Mouse (Mus musculus) splenic B cell, adult 2 months (primary cell): ENCODE results near the gene Gm13089.
"Not testable (repeated sequence)": the region's sequence is repeated elsewhere in the genome, so short reads cannot be mapped to it uniquely, and the experiment has no call there.

Source experiments
- DNase-seq: peaks from one replicate; pipeline ENCODE4 v3.0.0-alpha.2; 2011; ENCODE audit warnings: low read depth, low spot score
- H3K27me3 ChIP-seq: 2 replicates; pipeline ENCODE4 v1.6.1; 2012; ENCODE audit warnings: mild to moderate bottlenecking, low read length, moderate library complexity, mixed read lengths; ENCODE audit not compliant: control insufficient read depth, poor library complexity, insufficient read depth, severe bottlenecking
- H3K36me3 ChIP-seq: 2 replicates; pipeline ENCODE4 v1.6.1; 2012; ENCODE audit warnings: mild to moderate bottlenecking, low read length, moderate library complexity, mixed read lengths; ENCODE audit not compliant: control insufficient read depth, poor library complexity, insufficient read depth, severe bottlenecking

The Gm13089 gene

DNA sequence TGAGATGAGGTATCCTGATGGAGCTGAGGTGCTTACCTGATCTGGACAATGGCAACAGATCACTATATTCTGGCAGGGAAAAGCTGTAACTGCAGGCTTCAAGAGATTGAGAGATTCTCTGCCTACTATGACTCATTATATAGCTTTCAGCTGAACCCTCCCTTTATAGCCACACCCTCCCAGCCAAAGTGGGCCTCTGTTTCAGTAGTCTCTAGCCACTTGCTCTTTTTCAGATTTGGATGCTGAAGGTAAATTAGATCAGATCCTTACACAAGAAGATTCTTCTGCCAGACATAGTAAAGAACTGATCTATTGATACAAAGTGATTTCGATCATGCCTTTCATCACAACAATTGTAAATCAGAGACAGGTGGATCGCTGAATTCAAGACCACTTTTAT is at the start of gene Gm13089:
Gene Gm13089 (minus strand): TSS at position 101 of the 400 bp plus-strand sequence.
- no peak for DNase-seq
- no peaks in the 10 kb centered on the region for H3K27me3 ChIP-seq
- H3K36me3 ChIP-seq = no peaks in the 10 kb centered on the region

GRCm38 (mm10) chr4:143719155-143719554 is 16.6 kb upstream of the Gm13089 start, which contains the start of gene Gm13078:
Gm13078 (plus strand) TSS chr4:143719455.
- H3K36me3 ChIP-seq = no peaks in the 10 kb centered on the region
- H3K27me3 ChIP-seq = no peaks in the 10 kb centered on the region

GRCm38 (mm10) chr4:143657146-143657545 is 45.4 kb downstream of the Gm13089 start, which contains the start of gene Gm13088:
Gm13088 (minus strand) TSS chr4:143657246.
- H3K27me3 ChIP-seq, H3K36me3 ChIP-seq, DNase-seq: not testable (repeated sequence)

More at GRCm38 (mm10) chr4:143719155-143719554, 16.6 kb upstream of the Gm13089 start, which contains the start of gene Gm13078:
- no peak for DNase-seq
